Mouse (Mus musculus): Measurements from ENCODE around the gene Ltbp2. TPM values are rescaled to one million over a fixed set of nuclear protein-coding genes. Genes with fewer than 3 reads are reported as not detected.

Gene Ltbp2
- polyA plus RNA-seq, 1 experiment from 2014 or later: 1.4 TPM

GRCm38 (mm10) chr12:84831141-84831540 is 45.2 kb downstream of the Ltbp2 start:
- WGBS: 65% methylated on average over 5 of the region's 5 CpGs
- no peaks in the 10 kb centered on the region for H3K9me3 ChIP-seq (ENCODE audit: control insufficient read depth, low read length)

GRCm38 (mm10) chr12:84830438-84830837 is 45.9 kb downstream of the Ltbp2 start:
- H3K27me3 ChIP-seq (ENCODE audit: control insufficient read depth, insufficient read depth, low read length): no peaks in the 10 kb centered on the region
- no peaks in the 10 kb centered on the region for H3K4me1 ChIP-seq (replicated peaks; ENCODE audit: control insufficient read depth, insufficient read depth)
- H3K36me3 ChIP-seq (ENCODE audit: control insufficient read depth, insufficient read depth, low read length): no peaks in the 10 kb centered on the region
- H3K9me3 ChIP-seq (ENCODE audit: control insufficient read depth, low read length): no peaks in the 10 kb centered on the region
- no peak for DNase-seq (ENCODE audit: low spot score)
- no peak overlapping the region for H3K4me3 ChIP-seq (ENCODE audit: low read depth, low read length)
- WGBS: 96% methylated on average over 5 of the region's 5 CpGs
- no peak overlapping the region for H3K4me2 ChIP-seq (replicated peaks; ENCODE audit: low read depth)
- no peak overlapping the region for H3K9ac ChIP-seq (ENCODE audit: low read length)
- no peak for ATAC-seq (ENCODE audit: low FRiP score, low TSS enrichment)
- no peak for TF ChIP-seq EP300 (optimal IDR thresholded peaks at IDR 0.05)
- TF ChIP-seq CTCF (IDR thresholded peaks at IDR 0.05; ENCODE audit: low read depth): no peak
- H3K27ac ChIP-seq (replicated peaks): no peak overlapping the region

More at GRCm38 (mm10) chr12:84831141-84831540, 45.2 kb downstream of the Ltbp2 start:
- Histone ChIP-seq H3K4me1 (replicated peaks; ENCODE audit: control insufficient read depth, insufficient read depth) (no peaks in the 10 kb centered on the region), H3K27ac (replicated peaks) (no peak overlapping the region), H3K9ac (ENCODE audit: low read length) (no peak overlapping the region), H3K36me3 (ENCODE audit: control insufficient read depth, insufficient read depth, low read length) (no peaks in the 10 kb centered on the region), H3K4me2 (replicated peaks; ENCODE audit: low read depth) (no peak overlapping the region), H3K4me3 (ENCODE audit: low read depth, low read length) (no peak overlapping the region), H3K27me3 (ENCODE audit: control insufficient read depth, insufficient read depth, low read length) (no peaks in the 10 kb centered on the region)
- TF ChIP-seq CTCF (IDR thresholded peaks at IDR 0.05; ENCODE audit: low read depth): no peak
- TF ChIP-seq EP300 (optimal IDR thresholded peaks at IDR 0.05): no peak
- no peak for DNase-seq (ENCODE audit: low spot score)
- ATAC-seq (ENCODE audit: low FRiP score, low TSS enrichment): no peak

DNA sequence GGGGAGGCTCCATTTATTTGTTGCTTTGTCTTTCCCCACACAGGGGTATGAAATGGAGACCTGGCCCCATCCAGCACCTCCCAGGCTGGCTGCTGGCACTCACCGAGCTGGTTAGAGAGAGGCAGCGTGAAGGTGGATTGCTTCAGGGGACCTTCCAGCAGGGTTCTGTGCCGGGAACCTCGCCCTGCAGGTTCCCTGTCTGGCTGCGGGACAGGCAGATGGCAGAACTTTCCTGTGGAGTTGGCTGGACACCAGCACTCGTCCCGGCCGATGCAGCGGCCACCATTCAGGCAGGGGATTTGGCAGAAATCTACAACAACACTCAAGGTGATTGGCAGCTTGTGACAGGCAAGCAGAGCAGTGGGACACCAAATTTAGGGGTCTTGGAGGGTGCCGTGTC is 46.4 kb downstream of the Ltbp2 start:
- H3K4me1 ChIP-seq (replicated peaks; ENCODE audit: control insufficient read depth, insufficient read depth): no peaks in the 10 kb centered on the region
- ATAC-seq (ENCODE audit: low FRiP score, low TSS enrichment): no peak
- H3K27me3 ChIP-seq (ENCODE audit: control insufficient read depth, insufficient read depth, low read length): no peaks in the 10 kb centered on the region
- no peak for DNase-seq (ENCODE audit: low spot score)
- no peak overlapping the region for H3K9ac ChIP-seq (ENCODE audit: low read length)
- H3K4me3 ChIP-seq (ENCODE audit: low read depth, low read length): no peak overlapping the region
- no peak overlapping the region for H3K27ac ChIP-seq (replicated peaks)
- H3K9me3 ChIP-seq (ENCODE audit: control insufficient read depth, low read length): no peaks in the 10 kb centered on the region
- 72% methylated on average over 10 of the region's 10 CpGs for WGBS
- H3K4me2 ChIP-seq (replicated peaks; ENCODE audit: low read depth): no peak overlapping the region
- H3K36me3 ChIP-seq (ENCODE audit: control insufficient read depth, insufficient read depth, low read length): no peaks in the 10 kb centered on the region
- TF ChIP-seq EP300 (optimal IDR thresholded peaks at IDR 0.05) (no peak), CTCF (IDR thresholded peaks at IDR 0.05; ENCODE audit: low read depth) (no peak)

- WGBS: 83% methylated on average over 20 of the region's 20 CpGs
- H3K4me2 ChIP-seq (replicated peaks; ENCODE audit: low read depth): no peak overlapping the region
These were observed 47.1 kb downstream of the Ltbp2 start for GRCm38 (mm10) chr12:84829109-84829724.

DNA sequence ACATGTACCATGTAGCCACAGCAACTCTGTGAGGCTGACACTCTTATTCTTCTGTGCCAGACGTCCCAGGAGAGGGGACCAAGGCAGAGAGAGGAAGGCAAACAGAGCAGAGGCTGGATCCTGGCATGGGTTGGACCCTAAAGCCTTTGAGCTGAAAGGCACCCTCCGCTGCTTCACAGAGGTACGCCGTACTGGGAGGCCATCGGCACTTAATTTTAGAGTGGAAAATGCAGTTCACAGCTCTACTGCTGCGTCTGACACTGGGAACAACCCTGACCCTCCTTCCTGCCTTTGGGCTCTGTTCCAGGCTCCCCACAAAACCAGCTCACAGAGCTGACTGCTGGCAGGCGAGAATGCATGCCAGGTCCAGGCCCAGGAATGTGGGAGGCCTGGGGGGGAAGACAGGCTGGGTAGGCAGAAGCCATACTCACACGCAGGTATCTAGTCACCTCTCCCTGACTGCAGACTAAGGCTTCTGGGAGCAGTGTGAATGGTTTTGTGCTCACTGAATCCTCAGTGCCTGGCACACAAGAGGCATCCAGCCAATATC is 48.9 kb downstream of the Ltbp2 start:
- H3K9me3 ChIP-seq (ENCODE audit: control insufficient read depth, low read length): no peaks in the 10 kb centered on the region
- no peaks in the 10 kb centered on the region for H3K4me1 ChIP-seq (replicated peaks; ENCODE audit: control insufficient read depth, insufficient read depth)
- no peak for DNase-seq (ENCODE audit: low spot score)
- no peak overlapping the region for H3K4me3 ChIP-seq (ENCODE audit: low read depth, low read length)
- H3K36me3 ChIP-seq (ENCODE audit: control insufficient read depth, insufficient read depth, low read length): no peaks in the 10 kb centered on the region
- 41% methylated on average over 8 of the region's 8 CpGs for WGBS
- H3K9ac ChIP-seq (ENCODE audit: low read length): no peak overlapping the region
- no peak for TF ChIP-seq CTCF (IDR thresholded peaks at IDR 0.05; ENCODE audit: low read depth)
- no peak for TF ChIP-seq EP300 (optimal IDR thresholded peaks at IDR 0.05)
- no peak overlapping the region for H3K27ac ChIP-seq (replicated peaks)
- no peak overlapping the region for H3K4me2 ChIP-seq (replicated peaks; ENCODE audit: low read depth)
- no peak for ATAC-seq (ENCODE audit: low FRiP score, low TSS enrichment)
- no peaks in the 10 kb centered on the region for H3K27me3 ChIP-seq (ENCODE audit: control insufficient read depth, insufficient read depth, low read length)

More at GRCm38 (mm10) chr12:84829109-84829724, 47.1 kb downstream of the Ltbp2 start:
- TF ChIP-seq CTCF (IDR thresholded peaks at IDR 0.05; ENCODE audit: low read depth) (no peak), EP300 (optimal IDR thresholded peaks at IDR 0.05) (no peak)
- ATAC-seq (ENCODE audit: low FRiP score, low TSS enrichment): no peak
- no peaks in the 10 kb centered on the region for H3K4me1 ChIP-seq (replicated peaks; ENCODE audit: control insufficient read depth, insufficient read depth)
- H3K9me3 ChIP-seq (ENCODE audit: control insufficient read depth, low read length): no peaks in the 10 kb centered on the region
- H3K27me3 ChIP-seq (ENCODE audit: control insufficient read depth, insufficient read depth, low read length): no peaks in the 10 kb centered on the region
- H3K27ac ChIP-seq (replicated peaks): no peak overlapping the region
- H3K4me3 ChIP-seq (ENCODE audit: low read depth, low read length): no peak overlapping the region
- no peaks in the 10 kb centered on the region for H3K36me3 ChIP-seq (ENCODE audit: control insufficient read depth, insufficient read depth, low read length)
- no peak overlapping the region for H3K9ac ChIP-seq (ENCODE audit: low read length)
- no peak for DNase-seq (ENCODE audit: low spot score)

DNA sequence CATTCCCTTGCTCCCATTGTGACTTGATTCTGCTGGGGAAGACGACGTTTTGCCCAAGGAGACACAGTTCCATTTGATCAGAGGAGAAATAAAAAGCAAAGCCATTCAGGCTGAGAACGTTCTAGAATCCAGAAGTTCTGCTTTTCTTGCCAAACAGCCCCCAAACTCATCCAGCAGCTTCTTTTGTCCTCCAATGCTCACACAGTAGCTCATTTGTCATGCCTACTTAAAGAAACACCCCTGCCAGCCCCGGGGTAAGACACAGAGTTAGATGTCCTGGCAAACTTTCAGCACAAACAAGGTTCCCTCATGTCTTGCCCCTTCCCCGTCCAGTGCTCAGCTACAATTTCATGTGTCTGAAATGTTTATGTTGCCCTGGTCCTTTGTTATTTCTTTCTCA is 52.1 kb downstream of the Ltbp2 start:
- WGBS: 44% methylated on average over 5 of the region's 5 CpGs
- TF ChIP-seq CTCF (IDR thresholded peaks at IDR 0.05; ENCODE audit: low read depth) (no peak), EP300 (optimal IDR thresholded peaks at IDR 0.05) (no peak)
- ATAC-seq (ENCODE audit: low FRiP score, low TSS enrichment) (no peak), DNase-seq (ENCODE audit: low spot score) (no peak)
- Histone ChIP-seq H3K9ac (ENCODE audit: low read length) (no peak overlapping the region), H3K4me1 (replicated peaks; ENCODE audit: control insufficient read depth, insufficient read depth) (no peaks in the 10 kb centered on the region), H3K36me3 (ENCODE audit: control insufficient read depth, insufficient read depth, low read length) (no peaks in the 10 kb centered on the region), H3K27me3 (ENCODE audit: control insufficient read depth, insufficient read depth, low read length) (no peaks in the 10 kb centered on the region), H3K4me3 (ENCODE audit: low read depth, low read length) (no peak overlapping the region), H3K4me2 (replicated peaks; ENCODE audit: low read depth) (no peak overlapping the region), H3K27ac (replicated peaks) (0 out of 2 replicates have a peak overlapping the region, but pooled peaks have one; percentile 6), H3K9me3 (ENCODE audit: control insufficient read depth, low read length) (no peaks in the 10 kb centered on the region)
